Mouse (Mus musculus) thymus, adult 2 months (tissue): ENCODE results near the gene Pepd.

Experiments
- CTCF ChIP-seq: fragments of 200-500 bp; IDR thresholded peaks from 2 replicates; pipeline ENCODE4 v1.5.1; 2012; ENCODE audit warnings: mild to moderate bottlenecking, control low read depth, low read length, moderate library complexity, borderline replicate concordance; ENCODE audit not compliant: control insufficient read depth, poor library complexity, insufficient read depth; ENCODE audit errors: extremely low read depth
- POLR2A ChIP-seq: fragments of 200-500 bp; IDR thresholded peaks from 2 replicates; pipeline ENCODE4 v1.6.1; 2012; ENCODE audit warnings: mild to moderate bottlenecking, low read length, control low read depth, moderate library complexity; ENCODE audit not compliant: control insufficient read depth, poor library complexity, insufficient read depth; ENCODE audit errors: extremely low read depth

GRCm38 (mm10) chr7:35059467-35059866, 147.3 kb downstream of the Pepd start:
- TF ChIP-seq CTCF (no peak), POLR2A (no peak)
